Mouse (Mus musculus): ENCODE results near the gene Tdo2.

The Tdo2 gene

GRCm38 (mm10) chr3:81919681-81920080 is 56.3 kb downstream of the Tdo2 start:
- H3K36me3 ChIP-seq (ENCODE audit: insufficient read depth, low read length): no peaks in the 10 kb centered on the region
- H3K27me3 ChIP-seq (ENCODE audit: insufficient read depth, low read length): no peaks in the 10 kb centered on the region
- H3K4me1 ChIP-seq (replicated peaks; ENCODE audit: low read depth, low read length): no peaks in the 10 kb centered on the region
- H3K4me3 ChIP-seq (replicated peaks; ENCODE audit: low read length): no peak overlapping the region
- TF ChIP-seq NANOG (IDR thresholded peaks at IDR 0.05; ENCODE audit: borderline replicate concordance, low read length) (no peak), POU5F1 (IDR thresholded peaks at IDR 0.05; ENCODE audit: borderline replicate concordance, low read length) (no peak), CTCF (conservative IDR thresholded peaks at IDR 0.05; ENCODE audit: low read length) (no peak)
- H3K9me3 ChIP-seq (ENCODE audit: low read length): no peaks in the 10 kb centered on the region

DNA sequence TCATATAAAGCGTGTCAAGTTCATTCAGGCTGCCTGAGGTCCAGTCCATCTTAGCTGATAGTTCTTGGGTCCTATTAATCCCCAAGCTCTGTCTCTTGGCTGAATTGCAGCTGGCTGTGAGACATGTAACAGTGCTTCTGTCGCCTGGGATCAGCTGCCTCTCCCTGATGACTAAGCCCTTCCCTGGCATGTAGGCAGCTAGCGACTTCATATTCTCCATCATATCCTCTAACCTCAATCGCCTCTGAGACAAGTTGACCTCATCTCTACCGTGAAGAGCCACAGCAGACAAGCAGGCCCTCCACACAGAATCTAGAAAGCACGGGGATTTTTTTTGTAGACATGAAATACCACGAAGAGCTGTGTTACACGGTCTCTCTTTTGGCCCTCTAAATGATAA is 57.8 kb downstream of the Tdo2 start:
- H3K4me3 ChIP-seq (replicated peaks; ENCODE audit: low read length): no peak overlapping the region
- no peaks in the 10 kb centered on the region for H3K4me1 ChIP-seq (replicated peaks; ENCODE audit: low read depth, low read length)
- no peaks in the 10 kb centered on the region for H3K36me3 ChIP-seq (ENCODE audit: insufficient read depth, low read length)
- TF ChIP-seq POU5F1 (IDR thresholded peaks at IDR 0.05; ENCODE audit: borderline replicate concordance, low read length): no peak
- no peak for TF ChIP-seq CTCF (conservative IDR thresholded peaks at IDR 0.05; ENCODE audit: low read length)
- TF ChIP-seq NANOG (IDR thresholded peaks at IDR 0.05; ENCODE audit: borderline replicate concordance, low read length): no peak
- no peaks in the 10 kb centered on the region for H3K9me3 ChIP-seq (ENCODE audit: low read length)
- H3K27me3 ChIP-seq (ENCODE audit: insufficient read depth, low read length): no peaks in the 10 kb centered on the region

GRCm38 (mm10) chr3:81917354-81917935 is 58.6 kb downstream of the Tdo2 start:
- Histone ChIP-seq H3K27me3 (ENCODE audit: insufficient read depth, low read length) (no peaks in the 10 kb centered on the region), H3K4me3 (replicated peaks; ENCODE audit: low read length) (no peak overlapping the region), H3K36me3 (ENCODE audit: insufficient read depth, low read length) (no peaks in the 10 kb centered on the region), H3K4me1 (replicated peaks; ENCODE audit: low read depth, low read length) (no peaks in the 10 kb centered on the region), H3K9me3 (ENCODE audit: low read length) (no peaks in the 10 kb centered on the region)
- TF ChIP-seq NANOG (IDR thresholded peaks at IDR 0.05; ENCODE audit: borderline replicate concordance, low read length): no peak
- no peak for TF ChIP-seq POU5F1 (IDR thresholded peaks at IDR 0.05; ENCODE audit: borderline replicate concordance, low read length)
- no peak for TF ChIP-seq CTCF (conservative IDR thresholded peaks at IDR 0.05; ENCODE audit: low read length)

DNA sequence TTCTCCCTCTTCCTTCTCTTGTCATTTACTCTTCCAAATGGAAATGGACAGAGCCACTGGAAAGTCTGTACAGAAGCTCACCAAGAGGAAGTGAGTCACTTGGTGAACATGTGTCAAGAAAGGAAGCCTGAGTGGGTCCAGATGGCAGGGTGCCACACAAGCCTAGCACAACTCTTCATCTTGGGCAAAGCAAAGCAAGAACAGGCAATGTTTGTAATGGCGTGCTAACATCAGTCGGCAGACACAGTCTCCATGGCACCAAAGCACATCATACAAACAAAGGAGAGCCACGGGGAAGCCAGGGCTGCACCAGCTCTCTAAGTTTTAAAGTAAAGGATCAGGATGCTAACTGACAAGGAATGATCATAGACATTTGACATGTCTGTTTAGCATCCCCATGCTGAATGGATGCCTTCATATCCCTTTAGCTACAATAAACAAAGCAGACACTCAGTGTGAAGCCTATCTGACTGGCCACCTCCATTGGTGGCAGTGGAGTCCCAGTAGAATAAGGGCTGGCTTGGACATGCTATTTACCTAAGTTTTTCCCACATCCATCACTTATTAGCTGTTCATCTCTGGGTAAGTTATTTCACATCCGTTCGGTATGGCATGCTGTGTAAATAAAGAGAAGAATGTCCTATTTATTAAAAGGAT is 59.8 kb downstream of the Tdo2 start:
- Histone ChIP-seq H3K4me3 (replicated peaks; ENCODE audit: low read length) (no peak overlapping the region), H3K27me3 (ENCODE audit: insufficient read depth, low read length) (no peaks in the 10 kb centered on the region), H3K9me3 (ENCODE audit: low read length) (no peaks in the 10 kb centered on the region), H3K36me3 (ENCODE audit: insufficient read depth, low read length) (no peaks in the 10 kb centered on the region), H3K4me1 (replicated peaks; ENCODE audit: low read depth, low read length) (no peaks in the 10 kb centered on the region)
- TF ChIP-seq NANOG (IDR thresholded peaks at IDR 0.05; ENCODE audit: borderline replicate concordance, low read length) (no peak), POU5F1 (IDR thresholded peaks at IDR 0.05; ENCODE audit: borderline replicate concordance, low read length) (no peak), CTCF (conservative IDR thresholded peaks at IDR 0.05; ENCODE audit: low read length) (no peak)

- no peaks in the 10 kb centered on the region for H3K27me3 ChIP-seq (ENCODE audit: insufficient read depth, low read length)
- TF ChIP-seq NANOG (IDR thresholded peaks at IDR 0.05; ENCODE audit: borderline replicate concordance, low read length): no peak
- no peak for TF ChIP-seq CTCF (conservative IDR thresholded peaks at IDR 0.05; ENCODE audit: low read length)
- no peak for TF ChIP-seq POU5F1 (IDR thresholded peaks at IDR 0.05; ENCODE audit: borderline replicate concordance, low read length)
- H3K4me1 ChIP-seq (replicated peaks; ENCODE audit: low read depth, low read length): no peaks in the 10 kb centered on the region; the same call in 1 of the 2 replicates
- no peak overlapping the region for H3K4me3 ChIP-seq (replicated peaks; ENCODE audit: low read length)
- no peaks in the 10 kb centered on the region for H3K36me3 ChIP-seq (ENCODE audit: insufficient read depth, low read length)
- H3K9me3 ChIP-seq (ENCODE audit: low read length): no peaks in the 10 kb centered on the region
Measured at GRCm38 (mm10) chr3:81910286-81911036, 65.5 kb downstream of the Tdo2 start.
